Mouse (Mus musculus) heart, adult 2 months (tissue): ENCODE results near the gene Tas2r143. TPM values are rescaled to one million over a fixed set of nuclear protein-coding genes. Genes with fewer than 3 reads are reported as not detected.

Source experiments
- DNase-seq, 2 experiments: peaks; one replicate each; pipeline ENCODE4 v3.0.0; 2021
- H3K27ac ChIP-seq: fragments of 200-600 bp; 2 replicates; pipeline ENCODE4 v1.8.1; 2022
- H3K27me3 ChIP-seq: fragments of 200-500 bp; 2 replicates; pipeline ENCODE4 v1.6.1; 2012; ENCODE audit warnings: mild to moderate bottlenecking, low read length, inconsistent platforms, mixed read lengths; ENCODE audit not compliant: control insufficient read depth, insufficient read depth
- H3K36me3 ChIP-seq: fragments of 200-500 bp; 2 replicates; pipeline ENCODE4 v1.6.1; 2012; ENCODE audit warnings: low read length, inconsistent platforms; ENCODE audit not compliant: control insufficient read depth, insufficient read depth
- H3K4me1 ChIP-seq: fragments of 200-500 bp; 2 replicates; pipeline ENCODE4 v1.6.1; 2011; ENCODE audit warnings: low read length; ENCODE audit not compliant: control insufficient read depth, insufficient read depth
- H3K4me3 ChIP-seq: fragments of 200-600 bp; 2 replicates; pipeline ENCODE4 v1.8.1; 2022
- H3K79me2 ChIP-seq: fragments of 200-500 bp; replicated peaks from 2 replicates; pipeline ENCODE4 v1.6.1; 2012; ENCODE audit warnings: mild to moderate bottlenecking, inconsistent platforms, low read length, moderate library complexity, mixed read lengths; ENCODE audit not compliant: control insufficient read depth, insufficient read depth
- H3K9ac ChIP-seq: fragments of 200-500 bp; 2 replicates; pipeline ENCODE4 v1.6.1; 2012; ENCODE audit warnings: low read depth, mild to moderate bottlenecking, control low read depth, inconsistent platforms, low read length, mixed read lengths
- CTCF ChIP-seq: fragments of 200-600 bp; IDR thresholded peaks from 2 replicates; pipeline ENCODE4 v1.8.1; 2022; ENCODE audit warnings: antibody characterized with exemption, mild to moderate bottlenecking, moderate library complexity
- EP300 ChIP-seq: fragments of 200-500 bp; IDR thresholded peaks from 2 replicates; pipeline ENCODE4 v1.6.1; 2011; ENCODE audit warnings: low read depth, low read length, control low read depth; ENCODE audit not compliant: insufficient read depth
- POLR2A ChIP-seq: fragments of 200-500 bp; IDR thresholded peaks from 2 replicates; pipeline ENCODE4 v1.6.1; 2011; ENCODE audit warnings: mild to moderate bottlenecking, low read depth, low read length, control low read depth; ENCODE audit not compliant: insufficient read depth
- WGBS: fragments of 180-500 bp; shearing (Covaris S2); methylation state at CpG from one replicate; pipeline ENCODE4 v1.1.7; 2018; 5-methylcytosine and 5-hydroxymethylcytosine counted together
- intact Hi-C: fragments of 180-260 bp; cut with DNase I; formaldehyde crosslinking; loops from one replicate; pipeline ENCODE4 v1.15.1; 2025
- polyA plus RNA-seq: library from polyadenylated mRNA; depleted of rRNA; stranded (reverse); fragments of >200 nt; gene quantifications from 2 replicates; pipeline ENCODE4 v1.2.3, GENCODE M21; 2012
- total RNA-seq, 2 experiments: library from RNA; stranded (reverse); gene quantifications; 2 replicates each; pipeline ENCODE4 v1.2.3; 2021

The Tas2r143 gene
- total and polyA plus RNA-seq, 3 experiments, result 0.29 TPM; not detected in 2

- peaks cover 19% of the 10 kb centered on the region for H3K36me3 ChIP-seq
- WGBS, result 44% methylated on average over 12 of the region's 12 CpGs
- peak in 1 of 2 experiments; percentile 43 for DNase-seq
- H3K4me1 ChIP-seq, result peaks cover 43% of the 10 kb centered on the region
- no peak overlapping the region for H3K4me3 ChIP-seq
- H3K9ac ChIP-seq, result no peak overlapping the region
- intact Hi-C loops, result no loop called here
- TF ChIP-seq CTCF (no peak), EP300 (no peak), POLR2A (no peak)
- H3K27me3 ChIP-seq, result no peaks in the 10 kb centered on the region
- peak overlapping the region; percentile 62 for H3K27ac ChIP-seq
- H3K79me2 ChIP-seq, result no peaks in the 10 kb centered on the region
These were observed 41.1 kb upstream of the Tas2r143 start for GRCm38 (mm10) chr6:42358901-42359300.

- 16% methylated on average over 9 of the region's 9 CpGs for WGBS
- H3K79me2 ChIP-seq, result no peaks in the 10 kb centered on the region
- H3K4me3 ChIP-seq, result no peak overlapping the region
- H3K9ac ChIP-seq, result no peak overlapping the region
- peak overlapping the region; percentile 62 for H3K27ac ChIP-seq
- peaks cover 37% of the 10 kb centered on the region for H3K4me1 ChIP-seq
- H3K36me3 ChIP-seq, result peaks cover 19% of the 10 kb centered on the region
- TF ChIP-seq EP300, result peak; percentile 57; the same call in 1 of the 2 replicates
- TF ChIP-seq CTCF, result no peak
- peak; percentile 41; the same call in 1 of the 2 replicates for TF ChIP-seq POLR2A
- DNase-seq, result peak; percentile 44 to 53
- H3K27me3 ChIP-seq, result no peaks in the 10 kb centered on the region
- intact Hi-C loops, result no loop called here
These were observed 40.5 kb upstream of the Tas2r143 start for GRCm38 (mm10) chr6:42359364-42360147.

- Histone ChIP-seq H3K4me1 (peaks cover 34% of the 10 kb centered on the region), H3K36me3 (peaks cover 15% of the 10 kb centered on the region), H3K27me3 (no peaks in the 10 kb centered on the region), H3K9ac (no peak overlapping the region), H3K27ac (peak overlapping the region; percentile 62), H3K4me3 (no peak overlapping the region), H3K79me2 (no peaks in the 10 kb centered on the region)
- TF ChIP-seq CTCF, result no peak
- DNase-seq, result no peak
- 56% methylated on average over 6 of the region's 6 CpGs for WGBS
- intact Hi-C loops, result no loop called here
These were observed 39.7 kb upstream of the Tas2r143 start for GRCm38 (mm10) chr6:42360231-42360840.

- no peak overlapping the region for H3K9ac ChIP-seq
These were observed 38.8 kb upstream of the Tas2r143 start for GRCm38 (mm10) chr6:42361041-42361895.

GRCm38 (mm10) chr6:42362074-42362473 is 38.0 kb upstream of the Tas2r143 start:
- H3K4me3 ChIP-seq, result no peak overlapping the region
- no peaks in the 10 kb centered on the region for H3K79me2 ChIP-seq
- peaks cover 31% of the 10 kb centered on the region for H3K4me1 ChIP-seq
- intact Hi-C loops, result no loop called here
- no peak for TF ChIP-seq EP300
- TF ChIP-seq CTCF, result no peak
- TF ChIP-seq POLR2A, result 0 out of 2 replicates have a peak, but pooled peaks have one; percentile 12
- no peaks in the 10 kb centered on the region for H3K27me3 ChIP-seq
- WGBS, result 25% methylated on average over 1 of the region's 1 CpGs
- H3K27ac ChIP-seq, result no peak overlapping the region
- H3K36me3 ChIP-seq, result peaks cover 15% of the 10 kb centered on the region
- peak in 1 of 2 experiments; percentile 28 for DNase-seq
- H3K9ac ChIP-seq, result no peak overlapping the region

More at GRCm38 (mm10) chr6:42361041-42361895, 38.8 kb upstream of the Tas2r143 start:
- no peaks in the 10 kb centered on the region for H3K79me2 ChIP-seq
- no peak overlapping the region for H3K4me3 ChIP-seq
- H3K4me1 ChIP-seq, result peaks cover 34% of the 10 kb centered on the region
- TF ChIP-seq EP300 (no peak), CTCF (no peak), POLR2A (no peak)
- DNase-seq, result peak in 1 of 2 experiments; percentile 19
- no peak overlapping the region for H3K27ac ChIP-seq
- peaks cover 15% of the 10 kb centered on the region for H3K36me3 ChIP-seq
- H3K27me3 ChIP-seq, result no peaks in the 10 kb centered on the region
- 92% methylated on average over 13 of the region's 13 CpGs for WGBS
- intact Hi-C loops, result no loop called here
